Mouse (Mus musculus): ENCODE measurements around the gene Pramel7.
"Not testable (repeated sequence)": the region's sequence is repeated elsewhere in the genome, so short reads cannot be mapped to it uniquely, and the experiment has no call there.

The Pramel7 gene

GRCm38 (mm10) chr2:87496993-87497392, at the start of gene Pramel7:
TSS of gene Pramel7 (minus strand) at chr2:87497093.
- CTCF ChIA-PET: not testable (repeated sequence)

GRCm38 (mm10) chr2:87545442-87545841, 48.5 kb upstream of the Pramel7 start, which contains the start of gene Olfr1128:
TSS of gene Olfr1128 (minus strand) at chr2:87545542.
- CTCF ChIA-PET: no interaction called here
- POLR2A ChIA-PET: no interaction called here

More at GRCm38 (mm10) chr2:87496993-87497392, at the start of gene Pramel7:
- POLR2A ChIA-PET: interaction anchor here in 1 of 4 experiments (1.8 kb wide), 1 partner anchor 19 kb away, joined by 13 read pairs; no protein-coding TSS in a partner anchor

DNA sequence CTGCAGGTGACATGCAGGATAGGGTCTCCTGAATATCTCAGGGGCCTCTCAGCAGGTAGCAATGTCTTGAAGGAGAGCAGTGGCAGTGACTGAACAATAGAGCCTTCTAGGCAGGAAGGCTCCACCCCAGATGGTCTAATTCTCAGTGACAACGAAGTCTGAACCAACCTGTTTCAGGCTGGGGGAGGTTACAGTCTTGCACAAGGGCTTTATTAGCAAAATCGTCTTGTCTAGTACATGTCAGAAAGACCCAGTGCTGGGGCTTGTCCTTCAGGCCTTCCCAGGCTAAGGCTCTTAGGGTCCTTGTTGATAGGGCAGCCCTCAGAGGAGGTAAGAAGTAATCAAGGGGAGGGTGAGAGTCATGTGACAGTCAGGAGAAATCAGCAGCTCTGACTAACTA, 37.9 kb upstream of the Pramel7 start:
- POLR2A ChIA-PET: interaction anchor here in 2 of 4 experiments (0.6 to 1.6 kb wide), 4 partner anchors 18 to 826 kb away, joined by 3 to 5 read pairs (median 4); no protein-coding TSS in a partner anchor
- CTCF ChIA-PET: no interaction called here

DNA sequence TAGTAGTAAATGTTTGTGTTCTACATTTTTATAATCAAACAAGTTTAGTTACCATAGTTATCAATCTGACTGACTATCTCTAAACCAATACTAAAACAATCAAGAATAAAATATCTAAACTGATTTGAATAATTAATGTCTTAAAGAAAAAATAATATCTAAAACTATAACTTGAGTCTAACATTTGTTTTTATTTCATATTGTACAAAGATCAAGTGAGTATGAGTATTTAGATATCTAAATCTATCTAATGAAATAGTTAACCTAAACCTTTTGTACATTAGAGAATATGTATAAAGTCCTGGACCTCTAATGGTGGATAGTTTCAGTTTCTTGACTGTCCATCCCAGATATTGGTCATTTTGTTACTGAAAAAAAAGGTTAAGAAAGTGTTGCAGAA, 34.6 kb upstream of the Pramel7 start, which contains the start of gene Olfr153:
TSS of gene Olfr153 (plus strand) at position 301 of the 400 bp plus-strand sequence.
- CTCF ChIA-PET: no interaction called here
- POLR2A ChIA-PET: no interaction called here

GRCm38 (mm10) chr2:87525899-87526616, 29.2 kb upstream of the Pramel7 start:
- POLR2A ChIA-PET: interaction anchor here in 1 of 4 experiments (1.9 kb wide), 1 partner anchor 10 kb away, joined by 7 read pairs; no protein-coding TSS in a partner anchor
- CTCF ChIA-PET: not testable (repeated sequence)

DNA sequence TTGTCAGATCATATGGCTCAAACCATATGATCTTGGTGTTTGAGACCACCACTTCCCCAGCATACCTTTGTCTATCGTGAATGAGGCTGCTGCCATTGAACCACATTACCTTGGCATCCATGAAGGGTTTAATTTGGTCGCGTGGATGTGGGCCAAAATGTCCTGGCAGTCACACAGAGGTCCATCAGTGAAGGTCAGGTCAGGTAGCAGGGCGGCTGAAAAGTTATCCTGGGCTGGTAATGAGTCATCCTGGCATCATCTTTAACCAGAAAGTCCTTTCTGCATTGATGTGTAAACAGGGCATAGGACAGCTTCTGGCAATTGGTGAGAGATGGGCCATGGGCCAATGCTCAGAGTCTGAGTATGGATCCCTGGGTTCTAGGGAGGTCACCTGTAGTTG, 23.8 kb upstream of the Pramel7 start:
- POLR2A ChIA-PET: no interaction called here
- CTCF ChIA-PET: no interaction called here

- ChIA-PET POLR2A (interaction anchor here in 3 of 4 experiments (1.0 to 3.1 kb wide), 9 partner anchors 10 to 36 kb away, joined by 3 to 25 read pairs (median 5); partner anchors contain the start of genes Pramel6 (in 1 of the 3) and Pramel7 (in 1 of the 3)), CTCF (interaction anchor here in 2 of 4 experiments (0.6 to 1.0 kb wide), 2 partner anchors 31 kb away, joined by 3 to 4 read pairs; no protein-coding TSS in a partner anchor)
Measured at GRCm38 (mm10) chr2:87516581-87516980, 19.7 kb upstream of the Pramel7 start.

DNA sequence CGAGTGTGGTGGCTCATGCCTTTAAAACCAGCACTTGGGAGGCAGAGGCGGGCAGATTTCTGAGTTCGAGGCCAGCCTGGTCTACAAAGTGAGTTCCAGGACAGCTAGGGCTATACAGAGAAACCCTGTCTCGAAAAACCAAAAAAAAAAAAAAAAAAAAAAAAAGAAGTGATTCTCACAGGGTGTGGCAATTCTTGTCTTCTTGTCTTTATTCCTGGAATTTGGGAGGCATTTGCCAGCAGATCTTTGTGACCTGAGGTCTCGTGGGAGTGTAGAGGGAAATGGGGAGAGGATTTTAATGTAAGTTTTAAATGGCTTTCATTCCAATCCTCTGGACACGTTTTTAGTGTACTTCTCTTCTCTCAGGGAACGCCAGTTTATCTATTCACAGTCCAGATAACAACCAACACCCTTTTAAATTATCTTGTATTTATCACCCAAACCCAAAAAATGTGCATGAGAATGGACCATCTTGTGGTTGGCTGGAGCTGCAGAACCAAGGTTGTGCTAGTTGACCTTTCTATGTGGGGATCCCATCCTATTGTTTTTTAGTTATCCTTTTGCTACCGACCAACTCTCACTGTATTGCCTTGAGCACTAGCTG, 18.7 kb upstream of the Pramel7 start:
- ChIA-PET POLR2A (interaction anchor here (0.5 to 3.1 kb wide), 14 partner anchors 9 to 837 kb away, joined by 3 to 25 read pairs (median 6); partner anchors contain the start of genes Pramel6 (in 1 of the 4) and Pramel7 (in 1 of the 4)), CTCF (interaction anchor here in 3 of 4 experiments (0.6 to 1.3 kb wide), 5 partner anchors 14 to 681 kb away, joined by 3 to 6 read pairs (median 3); no protein-coding TSS in a partner anchor)

- ChIA-PET CTCF (interaction anchor here in 3 of 4 experiments (0.6 to 1.3 kb wide), 4 partner anchors 13 to 680 kb away, joined by 3 to 6 read pairs (median 4); no protein-coding TSS in a partner anchor), POLR2A (interaction anchor here (0.5 to 3.1 kb wide), 11 partner anchors 18 to 837 kb away, joined by 3 to 25 read pairs (median 7); partner anchors contain the start of gene Pramel7 (in 1 of the 4))
Measured at GRCm38 (mm10) chr2:87515046-87515445, 18.2 kb upstream of the Pramel7 start.

- POLR2A ChIA-PET: interaction anchor here in 1 of 4 experiments (0.9 to 1.2 kb wide), 2 partner anchors 10 to 15 kb away, joined by 3 to 4 read pairs; no protein-coding TSS in a partner anchor
- CTCF ChIA-PET: no interaction called here
Measured at GRCm38 (mm10) chr2:87506265-87506664, 9.4 kb upstream of the Pramel7 start, which contains the start of gene Pramel6. TSS of gene Pramel6 (plus strand) at chr2:87506565.

GRCm38 (mm10) chr2:87482276-87482675, 14.6 kb downstream of the Pramel7 start:
- ChIA-PET CTCF (no interaction called here), POLR2A (interaction anchor here in 3 of 4 experiments (1.0 to 3.6 kb wide), 5 partner anchors 33 to 36 kb away, joined by 3 to 25 read pairs (median 7); no protein-coding TSS in a partner anchor)

GRCm38 (mm10) chr2:87481158-87481557, 15.7 kb downstream of the Pramel7 start:
- CTCF ChIA-PET: no interaction called here
- POLR2A ChIA-PET: interaction anchor here (1.0 to 3.6 kb wide), 4 partner anchors 34 to 35 kb away, joined by 3 to 25 read pairs (median 8); no protein-coding TSS in a partner anchor

GRCm38 (mm10) chr2:87480207-87480606, 16.7 kb downstream of the Pramel7 start:
- POLR2A ChIA-PET: interaction anchor here in 3 of 4 experiments (0.7 to 3.6 kb wide), 4 partner anchors 10 to 36 kb away, joined by 3 to 25 read pairs (median 6); no protein-coding TSS in a partner anchor
- CTCF ChIA-PET: interaction anchor here in 2 of 4 experiments (0.5 to 1.6 kb wide), 3 partner anchors 11 to 146 kb away, joined by 4 to 6 read pairs (median 4); no protein-coding TSS in a partner anchor

DNA sequence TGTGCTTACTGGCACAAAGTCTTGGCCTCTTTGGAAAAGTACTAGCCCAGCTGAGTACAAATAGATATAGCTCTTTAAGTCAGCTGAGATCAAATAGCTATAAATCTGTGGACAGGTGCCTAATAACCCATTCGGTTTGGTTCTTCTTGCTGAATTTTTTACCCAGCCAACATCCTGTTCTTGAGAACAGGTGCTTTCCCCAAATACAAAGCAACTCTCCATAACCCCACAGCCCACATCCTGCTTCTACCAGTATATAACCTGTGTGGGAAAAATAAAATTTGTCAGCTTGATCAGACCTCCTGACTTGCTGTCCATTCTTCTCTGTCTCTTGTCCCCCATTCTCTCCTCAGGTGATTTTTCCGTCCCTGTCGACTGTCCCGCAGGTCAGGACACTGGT, 35.1 kb downstream of the Pramel7 start:
- ChIA-PET POLR2A (no interaction called here), CTCF (no interaction called here)

DNA sequence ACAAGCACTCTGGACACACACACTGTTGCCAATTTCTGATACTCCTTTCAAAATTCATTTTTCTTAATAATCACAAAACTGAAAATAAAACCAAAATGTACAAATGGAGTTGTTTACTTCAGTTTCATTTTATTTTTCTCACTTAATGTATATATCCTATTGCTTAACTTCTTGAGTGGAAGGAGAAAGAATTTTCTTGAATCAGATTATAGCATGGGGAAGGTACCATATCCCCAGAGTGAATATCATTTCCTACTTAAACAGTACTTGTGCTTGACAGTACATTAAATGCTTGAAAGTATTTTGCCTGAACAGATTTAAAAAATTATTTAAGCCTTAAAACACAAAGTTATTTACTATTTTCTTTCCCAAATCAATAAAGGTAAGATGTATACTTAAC, 43.2 kb downstream of the Pramel7 start, which contains the start of gene Olfr1126:
TSS of gene Olfr1126 (plus strand) at position 301 of the 400 bp plus-strand sequence.
- POLR2A ChIA-PET: no interaction called here
- CTCF ChIA-PET: no interaction called here
